Mouse (Mus musculus): Measurements from ENCODE around the gene Lyg2. TPM values are rescaled to one million over a fixed set of nuclear protein-coding genes. Genes with fewer than 3 reads are reported as not detected.

Gene Lyg2
- not detected for total RNA-seq (2023)

GRCm38 (mm10) chr1:37916393-37916792 lies at the start of gene Lyg2:
Gene Lyg2, minus strand, starts transcription at chr1:37916493.

GRCm38 (mm10) chr1:37957659-37958058 lies 41.4 kb upstream of the Lyg2 start, which contains the start of gene Lyg1:
Gene Lyg1, minus strand, starts transcription at chr1:37957759.

DNA sequence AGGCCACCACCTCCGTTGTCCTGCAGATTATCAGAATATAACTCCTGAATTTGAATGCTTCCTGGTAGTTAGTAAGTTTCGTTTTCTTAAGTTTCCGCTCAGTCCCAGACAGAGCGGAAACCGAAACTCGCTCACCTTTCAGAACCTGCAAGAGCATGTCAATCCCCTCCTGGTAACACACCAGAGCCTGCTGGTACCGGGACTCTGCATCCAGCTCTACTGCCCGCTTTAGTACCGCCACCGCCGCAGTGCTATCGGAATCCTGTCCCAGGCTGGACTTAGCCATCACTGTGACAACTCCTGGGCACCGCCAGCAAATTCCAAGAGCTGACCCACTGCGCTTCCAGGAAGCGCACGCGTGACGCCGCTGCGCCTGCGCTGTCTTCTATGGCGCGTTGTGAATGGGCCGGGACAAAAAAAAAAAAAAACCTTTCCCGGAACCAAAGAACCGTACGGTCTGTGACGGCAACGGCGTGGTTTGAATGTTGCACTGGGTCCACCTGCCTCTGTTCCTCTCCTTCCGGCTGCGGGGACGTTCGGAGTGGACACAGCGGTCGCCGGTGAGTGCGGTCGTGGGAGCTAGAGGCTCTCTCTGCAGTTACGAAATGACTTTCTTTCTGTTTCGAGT lies 26.2 kb downstream of the Lyg2 start, which contains the start of the genes Mitd1 and Mrpl30:
TSS of gene Mitd1 (minus strand) at position 387 of the 628 bp plus-strand sequence.
TSS of gene Mrpl30 (plus strand) at position 453 of the 628 bp plus-strand sequence.

DNA sequence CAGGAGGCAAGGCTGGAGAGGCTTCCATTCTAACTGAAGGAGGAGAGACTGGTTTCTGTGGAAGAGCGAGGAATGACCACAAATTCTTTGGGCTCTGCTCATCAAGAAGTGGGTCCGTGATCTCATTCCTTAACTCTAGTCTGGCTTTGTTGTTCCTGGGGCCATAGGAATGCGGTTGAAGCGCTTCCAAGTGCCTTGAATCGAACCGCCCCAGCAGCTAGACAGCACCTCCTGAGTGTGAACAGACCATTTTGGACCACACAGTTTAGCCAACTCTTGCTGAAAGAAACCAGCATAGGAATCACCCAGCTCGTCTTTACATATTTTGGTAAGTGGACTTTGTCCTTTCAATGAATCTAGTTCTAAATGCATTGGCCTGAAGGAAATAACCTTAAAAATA lies 44.6 kb downstream of the Lyg2 start, which contains the start of gene Lipt1:
TSS of gene Lipt1 (plus strand) at position 35 of the 400 bp plus-strand sequence.

DNA sequence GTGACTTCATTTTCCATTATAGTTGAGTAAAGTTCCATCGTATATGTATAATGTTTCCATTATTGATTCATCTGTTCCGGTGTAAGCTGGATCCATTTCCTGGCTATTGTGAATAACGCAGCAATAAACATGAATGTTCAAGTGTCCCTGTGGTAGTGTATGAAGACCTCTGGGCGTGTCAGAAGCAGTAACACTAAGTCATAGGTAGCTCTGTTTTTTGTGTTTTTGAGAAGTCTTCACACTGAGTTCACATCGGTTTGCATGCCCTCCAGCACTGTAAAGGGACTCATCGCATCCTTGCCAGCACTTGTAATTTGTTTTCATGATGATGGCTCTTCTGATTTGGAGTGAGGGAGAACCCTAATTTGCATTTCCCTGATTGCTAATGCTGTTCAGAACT lies 50.0 kb downstream of the Lyg2 start, which contains the start of gene Tsga10:
TSS of gene Tsga10 (minus strand) at position 144 of the 400 bp plus-strand sequence.

Other genes with a start within 250 kb of the Lyg2 start
- gene 2010300C02Rik, start 196.4 kb downstream of the Lyg2 start, total RNA-seq (2023), result 1.6 TPM
- gene Tsga10, start 50.1 kb downstream of the Lyg2 start, total RNA-seq (2023), result 3.0 TPM
- 1.5 TPM for gene Lipt1, start 44.8 kb downstream of the Lyg2 start, total RNA-seq (2023)
- 30.9 TPM for gene Mitd1, start 26.1 kb downstream of the Lyg2 start, total RNA-seq (2023)
- 149 TPM for gene Mrpl30, start 26.0 kb downstream of the Lyg2 start, total RNA-seq (2023)
- not detected for gene Lyg1, start 41.3 kb upstream of the Lyg2 start, total RNA-seq (2023)
- 65.1 TPM for gene Txndc9, start 81.4 kb upstream of the Lyg2 start, total RNA-seq (2023)
- 38.3 TPM for gene Eif5b, start 81.5 kb upstream of the Lyg2 start, total RNA-seq (2023)
- 46.3 TPM for gene Rev1, start 213.3 kb upstream of the Lyg2 start, total RNA-seq (2023)